Mouse (Mus musculus): Measurements from ENCODE around the gene Uhrf1bp1l. TPM values are rescaled to one million over a fixed set of nuclear protein-coding genes. Genes with fewer than 3 reads are reported as not detected.

The Uhrf1bp1l gene
- polyA plus RNA-seq, 1 experiment from 2014 or later: 35.9 TPM

DNA sequence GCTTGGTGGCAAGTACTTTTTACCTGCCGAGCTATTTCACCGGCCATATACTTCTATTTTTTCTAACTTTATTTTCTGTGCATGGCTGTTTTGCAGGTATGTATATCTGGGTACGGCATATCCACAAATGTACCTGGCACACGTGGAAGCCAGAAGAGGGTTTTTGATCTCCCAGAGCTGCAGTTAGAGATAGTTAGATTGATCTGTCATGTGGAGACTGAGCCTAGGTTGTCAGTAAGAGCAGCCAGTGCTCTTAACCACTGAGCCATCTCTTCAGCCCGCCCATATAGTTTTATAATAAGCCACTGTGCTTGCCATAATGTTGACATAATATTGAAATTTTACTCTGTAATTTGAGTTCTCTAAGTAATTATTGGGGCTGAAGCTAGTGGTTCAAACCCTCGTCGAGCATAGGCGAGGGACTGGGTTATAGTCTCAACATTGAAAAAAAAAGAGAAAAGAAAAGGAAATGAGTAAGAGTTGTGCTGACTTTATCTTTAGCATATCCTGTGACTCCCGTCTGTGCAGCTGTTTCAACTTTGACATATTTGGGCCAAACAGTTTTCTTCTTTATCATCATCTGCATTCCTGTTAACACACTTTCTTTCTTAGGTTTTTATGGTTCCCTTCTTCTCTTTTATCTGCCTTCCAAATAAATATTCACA, 19.8 kb downstream of the Uhrf1bp1l start:
- Histone ChIP-seq H3K9ac (replicated peaks; ENCODE audit: low read length) (no peak overlapping the region), H3K4me1 (ENCODE audit: insufficient read depth, low read length) (peaks cover 16% of the 10 kb centered on the region; the same call in 1 of the 2 replicates), H3K4me3 (ENCODE audit: low read length) (no peak overlapping the region), H3K9me3 (ENCODE audit: low read length) (no peaks in the 10 kb centered on the region), H3K27ac (ENCODE audit: low read length) (no peak overlapping the region), H3K27me3 (ENCODE audit: insufficient read depth, low read length) (no peaks in the 10 kb centered on the region), H3K36me3 (ENCODE audit: insufficient read depth, low read length) (no peaks in the 10 kb centered on the region), H3K4me2 (replicated peaks; ENCODE audit: low read depth, low read length) (no peak overlapping the region)
- no peak for ATAC-seq (ENCODE audit: low FRiP score, low TSS enrichment)
- WGBS: 72% methylated on average over 9 of the region's 9 CpGs

GRCm38 (mm10) chr10:89765790-89766714, 21.3 kb downstream of the Uhrf1bp1l start:
- Histone ChIP-seq H3K4me2 (replicated peaks; ENCODE audit: low read depth, low read length) (no peak overlapping the region), H3K9ac (replicated peaks; ENCODE audit: low read length) (no peak overlapping the region), H3K36me3 (ENCODE audit: insufficient read depth, low read length) (no peaks in the 10 kb centered on the region), H3K4me1 (ENCODE audit: insufficient read depth, low read length) (peaks cover 18% of the 10 kb centered on the region; the same call in 1 of the 2 replicates), H3K4me3 (ENCODE audit: low read length) (no peak overlapping the region), H3K27ac (ENCODE audit: low read length) (no peak overlapping the region), H3K9me3 (ENCODE audit: low read length) (no peaks in the 10 kb centered on the region), H3K27me3 (ENCODE audit: insufficient read depth, low read length) (no peaks in the 10 kb centered on the region)
- 87% methylated on average over 11 of the region's 11 CpGs for WGBS
- no peak for ATAC-seq (ENCODE audit: low FRiP score, low TSS enrichment)

DNA sequence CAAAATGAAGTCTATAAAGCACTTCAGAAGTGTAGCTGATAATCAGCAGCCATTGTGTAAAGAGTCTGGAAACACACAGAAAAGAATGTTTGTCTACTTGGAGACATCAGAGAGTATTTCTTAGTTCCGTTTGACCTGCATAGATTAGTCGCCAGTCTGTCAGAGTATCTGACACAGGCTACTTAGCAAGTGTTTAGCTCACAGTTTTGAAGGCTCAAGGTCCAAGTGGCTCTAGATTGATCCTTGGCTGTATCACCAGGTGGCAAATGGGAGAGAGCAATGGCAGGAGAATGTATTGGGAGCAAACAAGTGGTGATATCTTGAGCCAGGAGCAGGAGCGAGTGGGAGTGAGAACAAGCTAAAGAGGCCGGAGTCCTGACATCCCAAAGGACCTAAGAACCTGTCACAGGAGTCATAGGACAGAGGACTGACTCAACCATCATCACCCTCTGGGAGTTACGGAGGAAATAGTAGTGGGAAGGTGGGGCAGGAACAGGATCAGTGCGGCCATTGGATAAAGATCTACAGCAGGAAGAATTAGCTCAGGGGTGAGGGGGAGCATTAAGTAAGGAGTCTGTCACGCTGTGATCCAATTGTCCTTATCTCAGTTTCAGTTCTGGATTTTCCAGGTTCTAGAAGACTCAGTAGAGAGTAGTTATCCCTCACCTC, 23.7 kb downstream of the Uhrf1bp1l start:
- no peaks in the 10 kb centered on the region for H3K9me3 ChIP-seq (ENCODE audit: low read length)
- WGBS: 73% methylated on average over 7 of the region's 7 CpGs
- no peaks in the 10 kb centered on the region for H3K27me3 ChIP-seq (ENCODE audit: insufficient read depth, low read length)
- H3K36me3 ChIP-seq (ENCODE audit: insufficient read depth, low read length): no peaks in the 10 kb centered on the region
- peak; percentile 60; the same call in 1 of the 2 replicates for ATAC-seq (ENCODE audit: low FRiP score, low TSS enrichment)
- peaks cover 18% of the 10 kb centered on the region; the same call in 1 of the 2 replicates for H3K4me1 ChIP-seq (ENCODE audit: insufficient read depth, low read length)
- H3K4me3 ChIP-seq (ENCODE audit: low read length): no peak overlapping the region
- H3K27ac ChIP-seq (ENCODE audit: low read length): peak overlapping the region; percentile 75
- no peak overlapping the region for H3K9ac ChIP-seq (replicated peaks; ENCODE audit: low read length)
- peak overlapping the region; percentile 13 for H3K4me2 ChIP-seq (replicated peaks; ENCODE audit: low read depth, low read length)

- no peaks in the 10 kb centered on the region for H3K9me3 ChIP-seq (ENCODE audit: low read length)
- ATAC-seq (ENCODE audit: low FRiP score, low TSS enrichment): peak; percentile 55; the same call in 1 of the 2 replicates
- H3K27me3 ChIP-seq (ENCODE audit: insufficient read depth, low read length): no peaks in the 10 kb centered on the region
- no peak overlapping the region for H3K4me3 ChIP-seq (ENCODE audit: low read length)
- 64% methylated on average over 4 of the region's 4 CpGs for WGBS
- peak overlapping the region; percentile 75 for H3K27ac ChIP-seq (ENCODE audit: low read length)
- H3K36me3 ChIP-seq (ENCODE audit: insufficient read depth, low read length): no peaks in the 10 kb centered on the region
- H3K4me2 ChIP-seq (replicated peaks; ENCODE audit: low read depth, low read length): peak overlapping the region; percentile 13
- H3K9ac ChIP-seq (replicated peaks; ENCODE audit: low read length): no peak overlapping the region
- H3K4me1 ChIP-seq (ENCODE audit: insufficient read depth, low read length): peaks cover 16% of the 10 kb centered on the region; the same call in 1 of the 2 replicates
Measured at GRCm38 (mm10) chr10:89769096-89769495, 24.3 kb downstream of the Uhrf1bp1l start.

GRCm38 (mm10) chr10:89771894-89772293, 27.1 kb downstream of the Uhrf1bp1l start:
- WGBS: 46% methylated on average over 2 of the region's 2 CpGs
- Histone ChIP-seq H3K9me3 (ENCODE audit: low read length) (no peaks in the 10 kb centered on the region), H3K27me3 (ENCODE audit: insufficient read depth, low read length) (no peaks in the 10 kb centered on the region), H3K4me1 (ENCODE audit: insufficient read depth, low read length) (peaks cover 10% of the 10 kb centered on the region; the same call in 1 of the 2 replicates), H3K9ac (replicated peaks; ENCODE audit: low read length) (no peak overlapping the region), H3K27ac (ENCODE audit: low read length) (no peak overlapping the region), H3K36me3 (ENCODE audit: insufficient read depth, low read length) (no peaks in the 10 kb centered on the region), H3K4me3 (ENCODE audit: low read length) (no peak overlapping the region), H3K4me2 (replicated peaks; ENCODE audit: low read depth, low read length) (no peak overlapping the region)
- no peak for ATAC-seq (ENCODE audit: low FRiP score, low TSS enrichment)

DNA sequence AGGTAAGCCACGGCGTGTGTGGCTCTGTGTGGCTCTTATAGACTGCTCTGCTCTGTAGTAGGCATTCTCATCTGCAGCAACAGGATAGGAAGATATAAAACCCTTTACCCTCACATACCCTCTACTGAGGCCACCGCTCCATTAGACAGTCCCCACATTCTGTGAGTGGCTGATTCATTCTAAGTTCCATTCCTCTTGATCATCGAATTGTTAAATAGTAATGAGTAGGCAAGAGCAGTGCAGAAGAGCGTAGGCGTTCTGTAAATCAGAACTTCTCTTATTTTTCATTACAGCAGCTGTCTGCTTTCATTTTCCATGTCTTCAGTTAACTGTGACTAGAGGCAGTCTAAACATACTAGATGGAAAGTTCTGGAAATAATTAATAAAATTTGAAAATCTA, 31.2 kb downstream of the Uhrf1bp1l start:
- Histone ChIP-seq H3K4me1 (ENCODE audit: insufficient read depth, low read length) (no peaks in the 10 kb centered on the region), H3K27ac (ENCODE audit: low read length) (no peak overlapping the region), H3K4me3 (ENCODE audit: low read length) (no peak overlapping the region), H3K4me2 (replicated peaks; ENCODE audit: low read depth, low read length) (no peak overlapping the region), H3K9ac (replicated peaks; ENCODE audit: low read length) (no peak overlapping the region), H3K27me3 (ENCODE audit: insufficient read depth, low read length) (no peaks in the 10 kb centered on the region), H3K36me3 (ENCODE audit: insufficient read depth, low read length) (peaks cover 8% of the 10 kb centered on the region), H3K9me3 (ENCODE audit: low read length) (no peaks in the 10 kb centered on the region)
- ATAC-seq (ENCODE audit: low FRiP score, low TSS enrichment): no peak
- WGBS: 95% methylated on average over 6 of the region's 6 CpGs

GRCm38 (mm10) chr10:89791870-89792269, 47.1 kb downstream of the Uhrf1bp1l start:
- no peak for ATAC-seq (ENCODE audit: low FRiP score, low TSS enrichment)

GRCm38 (mm10) chr10:89794121-89794520, 49.3 kb downstream of the Uhrf1bp1l start:
- no peak for ATAC-seq (ENCODE audit: low FRiP score, low TSS enrichment)
- 86% methylated on average over 6 of the region's 6 CpGs for WGBS
- Histone ChIP-seq H3K27ac (ENCODE audit: low read length) (no peak overlapping the region), H3K4me3 (ENCODE audit: low read length) (no peak overlapping the region), H3K9me3 (ENCODE audit: low read length) (no peaks in the 10 kb centered on the region), H3K9ac (replicated peaks; ENCODE audit: low read length) (no peak overlapping the region), H3K4me1 (ENCODE audit: insufficient read depth, low read length) (no peaks in the 10 kb centered on the region), H3K4me2 (replicated peaks; ENCODE audit: low read depth, low read length) (no peak overlapping the region), H3K36me3 (ENCODE audit: insufficient read depth, low read length) (peaks cover 7% of the 10 kb centered on the region; the same call in 1 of the 2 replicates), H3K27me3 (ENCODE audit: insufficient read depth, low read length) (no peaks in the 10 kb centered on the region)

More at GRCm38 (mm10) chr10:89791870-89792269, 47.1 kb downstream of the Uhrf1bp1l start:
- no peaks in the 10 kb centered on the region for H3K27me3 ChIP-seq (ENCODE audit: insufficient read depth, low read length)
- H3K4me1 ChIP-seq (ENCODE audit: insufficient read depth, low read length): no peaks in the 10 kb centered on the region
- H3K9ac ChIP-seq (replicated peaks; ENCODE audit: low read length): no peak overlapping the region
- no peak overlapping the region for H3K4me3 ChIP-seq (ENCODE audit: low read length)
- WGBS: 91% methylated on average over 4 of the region's 4 CpGs
- peaks cover 7% of the 10 kb centered on the region; the same call in 1 of the 2 replicates for H3K36me3 ChIP-seq (ENCODE audit: insufficient read depth, low read length)
- no peak overlapping the region for H3K27ac ChIP-seq (ENCODE audit: low read length)
- no peak overlapping the region for H3K4me2 ChIP-seq (replicated peaks; ENCODE audit: low read depth, low read length)
- H3K9me3 ChIP-seq (ENCODE audit: low read length): no peaks in the 10 kb centered on the region

- Histone ChIP-seq H3K36me3 (ENCODE audit: insufficient read depth, low read length) (peaks cover 13% of the 10 kb centered on the region), H3K27me3 (ENCODE audit: insufficient read depth, low read length) (no peaks in the 10 kb centered on the region), H3K9me3 (ENCODE audit: low read length) (no peaks in the 10 kb centered on the region), H3K27ac (ENCODE audit: low read length) (no peak overlapping the region), H3K4me3 (ENCODE audit: low read length) (no peak overlapping the region), H3K4me2 (replicated peaks; ENCODE audit: low read depth, low read length) (no peak overlapping the region), H3K9ac (replicated peaks; ENCODE audit: low read length) (no peak overlapping the region), H3K4me1 (ENCODE audit: insufficient read depth, low read length) (no peaks in the 10 kb centered on the region)
- WGBS: 79% methylated on average over 4 of the region's 4 CpGs
- ATAC-seq (ENCODE audit: low FRiP score, low TSS enrichment): no peak
Measured at GRCm38 (mm10) chr10:89819146-89819545, 74.4 kb downstream of the Uhrf1bp1l start.
